Mouse (Mus musculus): ENCODE measurements around the gene Zswim1.
A peak's percentile ranks its signal among the peaks of the same experiment; 100 is the strongest.
"Not testable (repeated sequence)": the region's sequence is repeated elsewhere in the genome, so short reads cannot be mapped to it uniquely, and the experiment has no call there.

Zswim1 gene

DNA sequence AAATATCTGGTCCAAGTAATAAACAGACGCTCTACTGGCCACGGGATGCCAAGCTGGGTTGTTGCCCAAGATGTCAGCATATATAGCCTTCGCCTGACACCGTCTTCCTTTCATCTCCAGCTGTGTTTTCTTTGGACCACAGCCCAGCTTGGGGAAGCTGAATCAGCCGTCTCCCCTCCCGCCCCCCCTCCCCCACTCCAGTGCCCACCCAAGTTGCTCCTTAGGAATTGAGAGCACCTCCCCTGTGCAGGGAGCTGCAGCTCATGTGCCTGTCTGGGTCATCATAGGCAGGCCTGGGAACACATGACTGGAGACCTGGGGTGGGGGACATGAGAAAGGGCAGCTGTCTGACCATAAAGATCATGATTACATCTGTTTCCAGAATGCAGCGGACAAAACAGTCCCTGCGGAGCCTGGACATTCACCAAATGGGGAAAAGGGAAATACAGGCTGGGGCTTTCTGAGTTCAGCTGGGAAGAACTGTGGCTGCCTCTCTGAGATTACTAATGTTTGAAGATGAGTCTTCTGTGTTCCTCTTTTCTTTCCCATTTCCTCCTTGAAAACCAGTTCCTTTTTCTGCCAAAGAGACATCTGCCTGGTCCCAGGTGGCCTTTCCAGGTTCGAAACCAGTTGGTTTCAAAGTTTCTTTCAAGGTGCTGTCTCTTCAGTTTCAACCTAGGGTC lies 39.8 kb downstream of the Zswim1 start:
- DNase-seq (ENCODE audit: low read depth in 1 of 2, low spot score in 2 of 2): peak in 1 of 2 experiments; percentile 40

DNA sequence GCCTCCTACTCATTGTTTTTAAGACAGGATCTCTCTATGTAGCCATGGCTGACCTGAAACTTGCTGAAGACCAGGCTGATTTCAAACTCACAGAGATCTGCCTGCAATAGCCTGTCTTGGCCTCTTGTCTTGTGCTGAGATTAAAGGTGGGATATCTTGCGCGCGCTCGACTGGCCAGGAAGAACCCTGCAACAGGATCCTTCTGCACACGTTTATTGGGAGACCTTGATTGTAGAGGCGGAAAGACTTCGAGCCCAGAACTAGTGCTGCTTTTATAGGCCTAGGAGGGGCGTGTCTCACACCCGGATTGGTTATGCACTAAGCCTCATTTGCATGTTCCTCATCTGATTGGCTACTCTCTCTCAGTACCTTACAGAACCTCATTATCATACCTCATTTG lies 40.9 kb downstream of the Zswim1 start:
- not testable (repeated sequence) for DNase-seq (ENCODE audit: low read depth in 1 of 2, low spot score in 2 of 2)

DNA sequence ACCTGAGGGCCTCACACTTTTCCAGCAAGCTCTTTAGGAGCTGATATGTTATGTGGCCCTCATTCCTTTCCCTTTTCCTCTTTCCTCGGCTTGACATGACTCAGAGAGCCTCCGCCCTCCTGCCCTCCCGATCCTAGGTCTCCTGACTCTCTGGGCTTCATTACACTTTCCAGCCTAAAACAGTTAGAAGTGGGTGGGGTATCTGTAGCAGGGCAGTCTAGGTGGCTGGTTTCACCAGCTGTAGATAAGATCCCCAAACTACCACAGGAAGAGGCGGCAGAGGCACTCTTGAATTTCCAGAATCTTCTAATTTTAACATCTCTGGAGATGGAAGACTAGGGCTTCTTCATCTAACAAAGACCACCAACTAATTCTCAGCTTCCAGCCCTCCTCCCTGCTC lies 42.1 kb downstream of the Zswim1 start:
- no peak for DNase-seq (ENCODE audit: low read depth in 1 of 2, low spot score in 2 of 2)

DNA sequence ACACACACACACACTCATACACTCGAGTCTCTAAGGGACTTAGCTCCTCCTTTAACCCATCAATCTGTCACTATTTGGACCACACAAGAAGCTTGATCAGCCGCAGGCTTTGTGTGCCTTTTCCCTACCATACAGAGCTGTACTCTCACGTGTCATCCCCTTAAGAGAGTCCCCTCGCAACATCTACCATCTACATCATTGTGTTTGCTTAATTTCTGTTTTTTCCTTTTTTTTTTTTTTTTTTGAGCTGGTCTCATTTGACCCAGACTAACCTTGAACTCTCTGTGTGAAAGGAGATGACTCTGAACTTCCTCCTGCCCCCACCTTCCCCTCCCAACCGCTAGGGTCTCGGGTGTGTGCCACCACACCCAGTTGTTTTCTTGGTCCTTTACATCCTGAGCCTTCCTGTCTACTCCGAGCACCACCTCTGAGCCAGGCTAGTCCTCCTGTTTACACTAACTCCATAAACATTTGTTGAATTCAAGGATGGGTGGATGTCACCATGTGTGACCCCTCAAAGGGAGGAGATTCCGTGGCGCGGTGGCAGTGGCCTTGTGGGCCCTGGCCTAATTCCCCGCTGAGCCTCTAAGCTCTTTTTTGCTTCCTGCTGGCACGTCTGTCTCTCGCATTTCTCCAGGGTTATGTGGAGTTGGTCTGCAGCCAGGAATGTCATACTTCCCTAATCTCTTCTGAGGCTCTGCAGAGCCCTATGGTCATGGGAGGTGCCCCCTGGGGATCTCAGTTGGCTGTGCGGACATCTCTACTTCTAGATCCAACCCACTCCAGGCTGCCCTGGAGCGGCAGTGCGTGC lies 44.5 kb downstream of the Zswim1 start:
- DNase-seq (ENCODE audit: low read depth in 1 of 2, low spot score in 2 of 2): peak in 1 of 2 experiments; percentile 52

DNA sequence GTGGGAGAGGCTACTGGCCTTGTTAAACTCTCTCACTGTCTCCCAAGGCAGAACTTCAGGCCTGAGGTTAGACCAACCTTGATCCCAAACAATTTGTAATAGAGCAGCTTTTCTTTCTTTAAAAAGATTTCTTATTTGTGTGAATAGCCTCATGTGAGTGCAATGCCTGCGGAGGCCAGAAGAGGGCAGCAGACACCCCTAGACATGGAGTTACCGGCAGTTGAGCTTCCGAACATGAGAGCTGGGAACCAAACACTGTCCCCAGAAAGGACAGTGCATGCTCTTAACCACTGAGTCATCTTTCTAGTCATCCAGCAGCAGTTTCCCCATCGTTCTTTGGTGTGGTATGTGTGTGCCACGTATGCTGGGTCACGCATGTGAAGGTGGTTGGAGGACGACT lies 45.1 kb downstream of the Zswim1 start:
- no peak for DNase-seq (ENCODE audit: low read depth in 1 of 2, low spot score in 2 of 2)

DNA sequence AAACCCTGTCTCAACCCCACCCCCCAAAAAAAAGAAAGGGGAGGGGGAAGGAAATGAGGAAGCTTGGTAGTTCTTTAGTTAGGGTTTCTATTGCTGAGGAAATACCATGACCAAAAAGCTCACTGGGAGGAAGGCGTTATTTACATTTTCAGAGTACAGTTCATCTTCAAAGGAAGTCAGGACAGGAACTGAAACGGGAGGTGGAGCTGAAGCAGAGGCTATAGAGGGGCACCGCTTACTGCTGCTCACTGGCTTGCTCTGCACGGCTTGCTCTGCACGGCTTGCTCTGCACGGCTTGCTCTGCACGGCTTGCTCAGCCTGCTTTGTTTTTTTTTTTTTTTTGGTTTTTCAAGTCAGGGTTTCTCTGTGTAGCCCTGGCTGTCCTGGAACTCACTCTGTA lies 46.0 kb downstream of the Zswim1 start:
- peak in 1 of 2 experiments; percentile 51 for DNase-seq (ENCODE audit: low read depth in 1 of 2, low spot score in 2 of 2)

DNA sequence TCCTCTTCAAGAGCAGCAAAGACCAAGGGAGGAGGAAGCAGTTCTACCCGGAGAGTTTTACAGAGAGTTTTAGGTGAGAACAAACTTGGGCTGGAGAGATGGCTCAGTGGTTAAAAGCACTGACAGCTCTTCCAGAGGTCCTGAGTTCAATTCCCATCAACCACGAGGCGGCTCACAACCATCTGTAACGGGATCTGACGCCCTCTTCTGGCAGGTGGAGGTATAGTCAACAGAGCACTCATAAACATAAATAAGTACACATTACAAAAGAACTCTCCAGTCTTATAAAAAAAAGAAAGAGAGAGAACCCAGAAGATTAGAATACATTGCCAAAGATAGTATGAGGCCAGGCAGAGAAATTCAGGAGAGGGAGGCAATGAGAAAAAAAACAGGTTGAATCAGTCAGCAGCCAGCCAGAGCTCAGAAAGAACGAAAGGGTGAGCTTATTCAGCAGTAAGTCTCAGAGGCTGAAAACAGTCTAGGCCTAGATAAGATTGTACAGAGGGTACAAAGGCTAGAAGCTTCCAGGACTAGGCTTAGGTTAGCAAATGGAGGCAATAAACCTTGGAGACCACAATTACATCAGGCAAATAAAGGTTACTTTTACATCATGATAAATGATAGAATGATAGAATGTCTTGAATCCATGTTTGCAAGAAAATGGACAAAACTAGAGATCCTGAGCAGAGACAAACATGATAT lies 49.3 kb downstream of the Zswim1 start:
- no peak for DNase-seq (ENCODE audit: low read depth in 1 of 2, low spot score in 2 of 2)

DNA sequence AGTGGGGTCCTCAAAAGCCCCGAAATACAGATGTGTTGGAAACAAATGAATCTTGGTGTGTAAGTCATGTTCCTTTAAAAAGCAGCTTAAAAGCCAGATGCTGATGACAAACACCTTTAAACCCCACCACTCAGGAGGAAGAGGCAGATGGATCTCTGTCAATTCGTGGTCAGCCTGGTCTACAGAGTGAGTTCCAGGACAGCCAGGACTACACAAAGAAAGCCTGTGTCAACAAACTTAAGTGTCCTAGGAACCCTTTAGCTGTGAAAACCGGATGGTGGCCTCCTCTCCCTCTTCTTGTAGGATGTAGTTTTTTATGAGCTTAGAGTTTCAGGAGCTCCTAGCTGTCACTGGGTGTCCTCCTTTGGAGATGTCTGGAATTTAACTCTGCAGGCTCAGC lies 51.1 kb downstream of the Zswim1 start:
- DNase-seq (ENCODE audit: low read depth in 1 of 2, low spot score in 2 of 2): no peak

DNA sequence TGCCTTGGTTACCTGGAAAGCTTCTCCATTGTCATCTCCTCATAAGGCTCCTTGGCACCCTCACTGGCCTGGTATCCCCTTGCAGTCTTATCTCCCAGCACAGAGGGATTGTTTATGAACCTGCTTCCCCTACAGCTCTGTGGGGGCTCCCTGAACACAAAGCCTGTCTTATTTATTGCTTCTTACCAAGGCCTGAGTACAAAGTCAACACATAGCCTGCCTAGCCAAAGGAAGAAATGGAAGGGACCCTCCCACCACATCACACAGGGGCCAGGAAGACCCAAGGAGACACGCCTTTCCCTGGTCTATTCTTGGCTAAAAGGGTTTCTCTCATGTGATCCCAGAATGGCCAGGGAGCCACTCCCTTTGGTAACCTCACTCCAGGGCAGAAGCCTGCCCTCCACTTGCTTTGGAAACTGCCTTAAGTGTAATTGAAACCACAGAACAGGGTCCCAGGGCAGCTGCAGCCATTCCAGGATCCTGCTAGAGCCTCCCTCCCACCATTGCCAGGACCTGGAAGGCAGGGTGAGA lies 51.8 kb downstream of the Zswim1 start:
- DNase-seq (ENCODE audit: low read depth in 1 of 2, low spot score in 2 of 2): no peak

DNA sequence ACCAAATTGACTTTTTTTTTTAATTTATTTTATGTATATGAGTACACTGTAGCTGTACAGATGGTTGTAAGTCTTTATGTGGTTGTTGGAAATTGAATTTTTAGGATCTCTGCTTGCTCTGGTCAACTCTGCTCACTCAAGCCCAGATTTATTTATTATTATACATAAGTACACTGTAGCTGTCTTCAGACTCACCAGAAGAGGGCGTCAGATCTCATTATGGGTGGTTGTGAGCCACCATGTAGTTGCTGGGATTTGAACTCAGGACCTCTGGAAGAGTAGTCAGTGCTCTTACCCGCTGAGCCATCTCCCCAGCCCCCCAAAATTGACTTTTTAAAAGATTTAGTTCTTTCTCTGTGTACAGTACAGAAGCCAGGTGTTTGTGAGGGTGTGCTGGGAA lies 53.2 kb downstream of the Zswim1 start:
- not testable (repeated sequence) for DNase-seq (ENCODE audit: low read depth in 1 of 2, low spot score in 2 of 2)

Data from monocyte, adult 2 months (primary cell).